13 mouse cellular contexts compared by ENCODE assay signal in genomic region chr12:100742468-100742867, GRCm38 (mm10).
"Had no signal": no experiment of that assay in that cellular context is flagged by ENCODE, and none has a peak within 500 bp of the region (broad histone marks: within the 10 kb centered on the region; RNA-seq: fewer than 3 reads in every experiment).

No protein-coding gene starts in this region.

- DNase-seq: gastrocnemius, postnatal 14 days; gastrocnemius, postnatal 36 days; heart, adult 18-20 months; heart, postnatal 14 days; heart, postnatal 36 days; kidney, adult 18-20 months; kidney, adult 8-10 months; kidney, postnatal 10 days; kidney, postnatal 25 days; kidney, postnatal 4 days; layer of hippocampus, adult 9-11 months; layer of hippocampus, postnatal 36 days; left cerebral cortex, postnatal 4 days had no signal
